ENCODE assay signal across 17 mouse cellular contexts in genomic region chr1:177366475-177366874, GRCm38 (mm10).
A peak's percentile ranks its signal among the peaks of the same experiment; 100 is the strongest.
DNase-seq lines count a peak whose midpoint lies in the region; ATAC-seq lines count a peak whose summit lies in the region.
"Had no signal": no experiment of that assay in that cellular context is flagged by ENCODE, and none has a peak within 500 bp of the region (broad histone marks: within the 10 kb centered on the region; RNA-seq: fewer than 3 reads in every experiment).

No protein-coding gene starts in this region.

- no peaks in the 10 kb centered on the region for H3K9me3 ChIP-seq in forebrain, embryonic 14.5 days (replicated peaks; ENCODE audit: control insufficient read depth, low read length)
- no peaks in the 10 kb centered on the region for H3K9me3 ChIP-seq in forebrain, embryonic 16.5 days (ENCODE audit: control insufficient read depth, low read length)
- no peaks in the 10 kb centered on the region for H3K9me3 ChIP-seq in midbrain, embryonic 12.5 days
- no peaks in the 10 kb centered on the region for H3K9me3 ChIP-seq in midbrain, embryonic 16.5 days (replicated peaks; ENCODE audit: control insufficient read depth, low read length, poor library complexity, severe bottlenecking)
- no peaks in the 10 kb centered on the region for H3K9me3 ChIP-seq in hindbrain, embryonic 12.5 days (replicated peaks)

- no peaks in the 10 kb centered on the region for H3K27me3 ChIP-seq in forebrain, embryonic 14.5 days (replicated peaks; ENCODE audit: control insufficient read depth, insufficient read depth, low read length)
- H3K27me3 ChIP-seq in forebrain, embryonic 16.5 days (replicated peaks; ENCODE audit: control insufficient read depth, insufficient read depth, low read length), result no peaks in the 10 kb centered on the region
- no peaks in the 10 kb centered on the region for H3K27me3 ChIP-seq in midbrain, embryonic 12.5 days
- H3K27me3 ChIP-seq in midbrain, embryonic 16.5 days (ENCODE audit: control insufficient read depth, insufficient read depth, low read depth, low read length), result no peaks in the 10 kb centered on the region
- no peaks in the 10 kb centered on the region for H3K27me3 ChIP-seq in hindbrain, embryonic 12.5 days

- H3K36me3 ChIP-seq in forebrain, embryonic 14.5 days (ENCODE audit: control insufficient read depth, insufficient read depth, low read length), result no peaks in the 10 kb centered on the region
- no peaks in the 10 kb centered on the region for H3K36me3 ChIP-seq in forebrain, embryonic 16.5 days (ENCODE audit: control insufficient read depth, insufficient read depth)
- H3K36me3 ChIP-seq in midbrain, embryonic 12.5 days, result no peaks in the 10 kb centered on the region
- H3K36me3 ChIP-seq in midbrain, embryonic 16.5 days (ENCODE audit: control insufficient read depth, insufficient read depth, low read length), result no peaks in the 10 kb centered on the region
- H3K36me3 ChIP-seq in hindbrain, embryonic 12.5 days, result no peaks in the 10 kb centered on the region

- ATAC-seq in forebrain, embryonic 14.5 days, result peak; percentile 64
- no peak for ATAC-seq in forebrain, embryonic 16.5 days
- peak; percentile 49; the same call in 1 of the 2 replicates for ATAC-seq in midbrain, embryonic 12.5 days (ENCODE audit: low FRiP score, low read depth)
- ATAC-seq in midbrain, embryonic 16.5 days, result no peak
- ATAC-seq in hindbrain, embryonic 12.5 days (ENCODE audit: low FRiP score), result 0 out of 2 replicates have a peak, but pooled peaks have one; percentile 47

- H3K9ac ChIP-seq in forebrain, embryonic 14.5 days (ENCODE audit: low read length), result no peak overlapping the region
- no peak overlapping the region for H3K9ac ChIP-seq in forebrain, embryonic 16.5 days (replicated peaks; ENCODE audit: low read depth, low read length)
- no peak overlapping the region for H3K9ac ChIP-seq in midbrain, embryonic 12.5 days (replicated peaks)
- H3K9ac ChIP-seq in midbrain, embryonic 16.5 days (ENCODE audit: low read depth, low read length), result no peak overlapping the region
- no peak overlapping the region for H3K9ac ChIP-seq in hindbrain, embryonic 12.5 days

- H3K4me1 ChIP-seq in forebrain, embryonic 14.5 days (ENCODE audit: control insufficient read depth, insufficient read depth, low read length), result 0 out of 2 replicates have a peak, but pooled peaks cover 4% of the 10 kb centered on the region
- H3K4me1 ChIP-seq in forebrain, embryonic 16.5 days (replicated peaks; ENCODE audit: control insufficient read depth, insufficient read depth, low read length), result peaks cover 8% of the 10 kb centered on the region
- peaks cover 8% of the 10 kb centered on the region; the same call in 1 of the 2 replicates for H3K4me1 ChIP-seq in midbrain, embryonic 12.5 days
- H3K4me1 ChIP-seq in midbrain, embryonic 16.5 days (ENCODE audit: control insufficient read depth, insufficient read depth, low read length), result no peaks in the 10 kb centered on the region
- H3K4me1 ChIP-seq in hindbrain, embryonic 12.5 days, result peaks cover 9% of the 10 kb centered on the region

- H3K4me2 ChIP-seq in forebrain, embryonic 14.5 days (ENCODE audit: low read length), result no peak overlapping the region
- no peak overlapping the region for H3K4me2 ChIP-seq in forebrain, embryonic 16.5 days (ENCODE audit: low read length)
- H3K4me2 ChIP-seq in midbrain, embryonic 12.5 days (replicated peaks), result no peak overlapping the region
- no peak overlapping the region for H3K4me2 ChIP-seq in midbrain, embryonic 16.5 days (ENCODE audit: low read length)
- H3K4me2 ChIP-seq in hindbrain, embryonic 12.5 days (replicated peaks), result no peak overlapping the region

- 72% methylated on average over 7 of the region's 7 CpGs for WGBS in forebrain, embryonic 14.5 days
- 59% methylated on average over 7 of the region's 7 CpGs for WGBS in forebrain, embryonic 16.5 days
- 65% methylated on average over 7 of the region's 7 CpGs for WGBS in midbrain, embryonic 12.5 days
- WGBS in midbrain, embryonic 16.5 days, result 50% methylated on average over 7 of the region's 7 CpGs
- WGBS in hindbrain, embryonic 12.5 days, result 40% methylated on average over 7 of the region's 7 CpGs

- DNase-seq in forebrain, embryonic 14.5 days (ENCODE audit: low spot score), result peak; percentile 16
- peak; percentile 55 for DNase-seq in cerebellum, adult 9-10 months
- no peak for DNase-seq in testis, postnatal 10 days (ENCODE audit: low spot score)
- no peak for DNase-seq in natural killer cell, adult 2 months (ENCODE audit: low spot score in 2 of 2)
- DNase-seq: adrenal gland, adult 8-10 months; gastrocnemius, postnatal 10 days; heart, postnatal 10 days; kidney, adult 9 months; kidney, postnatal 4 days; lung, adult 18-20 months; lung, postnatal 36 days; right cerebral cortex, postnatal 14 days; thymus, postnatal 25 days had no signal

- no peak overlapping the region for H3K27ac ChIP-seq in forebrain, embryonic 14.5 days (ENCODE audit: low read depth, low read length)
- H3K27ac ChIP-seq in forebrain, embryonic 16.5 days (ENCODE audit: low read length), result no peak overlapping the region
- H3K27ac ChIP-seq in midbrain, embryonic 12.5 days (replicated peaks), result 0 out of 2 replicates have a peak overlapping the region, but pooled peaks have one; percentile 8
- H3K27ac ChIP-seq in midbrain, embryonic 16.5 days (ENCODE audit: low read length), result no peak overlapping the region
- H3K27ac ChIP-seq in hindbrain, embryonic 12.5 days, result peak overlapping the region; percentile 55; the same call in 1 of the 2 replicates

- H3K4me3 ChIP-seq in forebrain, embryonic 14.5 days (ENCODE audit: low read depth, low read length), result no peak overlapping the region
- no peak overlapping the region for H3K4me3 ChIP-seq in forebrain, embryonic 16.5 days (replicated peaks; ENCODE audit: low read length)
- H3K4me3 ChIP-seq in midbrain, embryonic 12.5 days, result no peak overlapping the region
- no peak overlapping the region for H3K4me3 ChIP-seq in midbrain, embryonic 16.5 days (ENCODE audit: low read depth, low read length)
- H3K4me3 ChIP-seq in hindbrain, embryonic 12.5 days, result no peak overlapping the region

Comparison
In these comparisons a context has a peak if more than half of its experiments do, and no peak if none do; other contexts are left out.
1. ATAC-seq: peak in forebrain, embryonic 14.5 days (single experiment), midbrain, embryonic 12.5 days (single experiment) and hindbrain, embryonic 12.5 days (single experiment); none in forebrain, embryonic 16.5 days (single experiment) and midbrain, embryonic 16.5 days (single experiment).
2. H3K27ac ChIP-seq: peak in midbrain, embryonic 12.5 days (single experiment) and hindbrain, embryonic 12.5 days (single experiment); none in forebrain, embryonic 14.5 days (single experiment), forebrain, embryonic 16.5 days (single experiment) and midbrain, embryonic 16.5 days (single experiment).
3. DNase-seq: peak in forebrain, embryonic 14.5 days (single experiment) and cerebellum, adult 9-10 months (single experiment); none in testis, postnatal 10 days (single experiment) and natural killer cell, adult 2 months (0 of 2).